Mouse (Mus musculus) midbrain, postnatal 0 days (tissue): ENCODE results near the gene Rph3a. TPM values are rescaled to one million over a fixed set of nuclear protein-coding genes. Genes with fewer than 3 reads are reported as not detected.
A peak's percentile ranks its signal among the peaks of the same experiment; 100 is the strongest.

Experiments
- ATAC-seq: fragments of 200-750 bp; cut with Nextera tagmentation; 2 replicates; pipeline ENCODE4 v1.8.0; 2017; ENCODE audit warnings: moderate number of reproducible peaks, mild to moderate bottlenecking, moderate TSS enrichment, moderate library complexity; ENCODE audit not compliant: low FRiP score
- DNase-seq: peaks from one replicate; pipeline ENCODE4 v3.0.0-alpha.2; 2015; ENCODE audit warnings: low spot score
- H3K27ac ChIP-seq: fragments of 300-500 bp; sonication (generic); 2 replicates; pipeline ENCODE4 v1.5.1; 2014; ENCODE audit warnings: low read depth, mild to moderate bottlenecking, low read length, mixed read lengths
- H3K27me3 ChIP-seq: fragments of 300-500 bp; sonication (generic); 2 replicates; pipeline ENCODE4 v1.6.1; 2014; ENCODE audit warnings: low read length, control low read depth, mixed read lengths; ENCODE audit not compliant: insufficient read depth
- H3K36me3 ChIP-seq: fragments of 300-500 bp; sonication (generic); 2 replicates; pipeline ENCODE4 v1.6.1; 2014; ENCODE audit warnings: low read length, control low read depth, mixed read lengths; ENCODE audit not compliant: insufficient read depth
- H3K4me1 ChIP-seq: fragments of 300-500 bp; sonication (generic); 2 replicates; pipeline ENCODE4 v1.6.1; 2014; ENCODE audit warnings: mild to moderate bottlenecking, control low read depth, antibody characterized with exemption, low read length, mixed read lengths; ENCODE audit not compliant: insufficient read depth
- H3K4me2 ChIP-seq: fragments of 300-500 bp; sonication (generic); 2 replicates; pipeline ENCODE4 v1.6.1; 2014; ENCODE audit warnings: low read depth, mild to moderate bottlenecking, low read length, mixed read lengths; ENCODE audit not compliant: poor library complexity, severe bottlenecking
- H3K4me3 ChIP-seq: fragments of 300-500 bp; sonication (generic); 2 replicates; pipeline ENCODE4 v1.5.1; 2014; ENCODE audit warnings: low read depth, mild to moderate bottlenecking, low read length, moderate library complexity
- H3K9ac ChIP-seq: fragments of 300-500 bp; sonication (generic); replicated peaks from 2 replicates; pipeline ENCODE4 v1.6.1; 2014; ENCODE audit warnings: mild to moderate bottlenecking, low read length, moderate library complexity, mixed read lengths; ENCODE audit not compliant: poor library complexity, severe bottlenecking
- H3K9me3 ChIP-seq: fragments of 300-500 bp; sonication (generic); 2 replicates; pipeline ENCODE4 v1.6.1; 2016; ENCODE audit warnings: low read length, control low read depth
- CTCF ChIP-seq: IDR thresholded peaks from 2 replicates; pipeline ENCODE4 v1.5.1; 2016; ENCODE audit warnings: antibody characterized with exemption, mild to moderate bottlenecking
- WGBS: fragments of 180-500 bp; shearing (Covaris S2); extraction: QIAGEN DNeasy Blood & Tissue Kit; methylation state at CpG from one replicate; pipeline ENCODE4 v1.1.7; 2014; 5-methylcytosine and 5-hydroxymethylcytosine counted together
- polyA plus RNA-seq: library from polyadenylated mRNA; unstranded; fragments of >200 nt; fragmentation: Nextera tagmentation; extraction: Ambion mirVana; gene quantifications from 2 replicates; pipeline ENCODE4 v1.2.1, GENCODE M21; 2015
- total RNA-seq: library from RNA; depleted of rRNA; stranded (reverse); fragments of >200 nt; gene quantifications from 2 replicates; pipeline ENCODE4 v1.2.3, GENCODE M21; 2014

Rph3a gene
- total and polyA plus RNA-seq, 2 experiments from 2014 or later, result 35.5 to 44.6 TPM

GRCm38 (mm10) chr5:121008411-121009239, 1.3 kb downstream of the Rph3a start:
- Histone ChIP-seq H3K4me2 (peak overlapping the region; percentile 72), H3K4me1 (peaks cover 14% of the 10 kb centered on the region; the same call in 1 of the 2 replicates), H3K9ac (peak overlapping the region; percentile 57), H3K27me3 (no peaks in the 10 kb centered on the region), H3K4me3 (peak overlapping the region; percentile 46), H3K9me3 (no peaks in the 10 kb centered on the region), H3K36me3 (no peaks in the 10 kb centered on the region), H3K27ac (peak overlapping the region; percentile 62; the same call in 1 of the 2 replicates)
- peak; percentile 62 for DNase-seq
- 9% methylated on average over 15 of the region's 15 CpGs for WGBS
- no peak for TF ChIP-seq CTCF
- ATAC-seq, result no peak; the same call in 1 of the 2 replicates

- no peak for DNase-seq
- peaks cover 15% of the 10 kb centered on the region; the same call in 1 of the 2 replicates for H3K4me1 ChIP-seq
- H3K27ac ChIP-seq, result no peak overlapping the region
- no peak for ATAC-seq
- no peaks in the 10 kb centered on the region for H3K27me3 ChIP-seq
- H3K9ac ChIP-seq, result peak overlapping the region; percentile 57; the same call in 1 of the 2 replicates
- H3K36me3 ChIP-seq, result no peaks in the 10 kb centered on the region
- H3K9me3 ChIP-seq, result no peaks in the 10 kb centered on the region
- TF ChIP-seq CTCF, result no peak
- 63% methylated on average over 3 of the region's 3 CpGs for WGBS
- peak overlapping the region; percentile 72 for H3K4me2 ChIP-seq
- peak overlapping the region; percentile 46; the same call in 1 of the 2 replicates for H3K4me3 ChIP-seq
These were observed 2.3 kb downstream of the Rph3a start for GRCm38 (mm10) chr5:121007563-121007962.

DNA sequence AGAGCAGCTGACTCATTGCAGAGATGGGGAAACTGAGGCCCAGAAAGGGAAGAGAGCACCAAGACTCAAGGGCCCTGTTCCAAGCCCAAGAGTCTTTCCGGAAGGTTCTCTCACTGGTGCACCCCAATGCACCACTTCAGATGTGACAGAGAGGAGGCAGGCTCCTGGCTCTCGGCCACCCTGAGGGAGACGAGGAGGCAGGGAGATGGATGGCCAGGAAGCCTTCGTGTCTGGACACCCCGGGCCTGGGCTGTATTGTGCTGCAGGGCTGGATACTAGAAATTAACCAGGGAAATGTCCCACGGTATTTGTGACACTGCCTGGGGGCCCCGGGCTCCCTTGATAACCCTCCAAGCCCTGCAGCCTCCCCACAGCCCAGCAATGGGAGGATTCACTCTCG, 2.8 kb downstream of the Rph3a start:
- whole genome bisulfite sequencing, result 80% methylated on average over 8 of the region's 8 CpGs
- Histone ChIP-seq H3K27me3 (no peaks in the 10 kb centered on the region), H3K4me1 (peaks cover 15% of the 10 kb centered on the region; the same call in 1 of the 2 replicates), H3K36me3 (no peaks in the 10 kb centered on the region), H3K27ac (no peak overlapping the region), H3K4me3 (no peak overlapping the region), H3K4me2 (peak overlapping the region; percentile 72), H3K9me3 (no peaks in the 10 kb centered on the region), H3K9ac (no peak overlapping the region)
- DNase-seq, result no peak
- no peak for ATAC-seq
- TF ChIP-seq CTCF, result no peak

GRCm38 (mm10) chr5:121006176-121006575, 3.7 kb downstream of the Rph3a start:
- peaks cover 15% of the 10 kb centered on the region; the same call in 1 of the 2 replicates for H3K4me1 ChIP-seq
- 72% methylated on average over 2 of the region's 4 CpGs for whole genome bisulfite sequencing
- no peaks in the 10 kb centered on the region for H3K9me3 ChIP-seq
- no peak overlapping the region for H3K4me3 ChIP-seq
- DNase-seq, result no peak
- ATAC-seq, result no peak
- no peak overlapping the region for H3K9ac ChIP-seq
- H3K27ac ChIP-seq, result no peak overlapping the region
- H3K27me3 ChIP-seq, result no peaks in the 10 kb centered on the region
- no peak overlapping the region for H3K4me2 ChIP-seq
- TF ChIP-seq CTCF, result no peak
- no peaks in the 10 kb centered on the region for H3K36me3 ChIP-seq

DNA sequence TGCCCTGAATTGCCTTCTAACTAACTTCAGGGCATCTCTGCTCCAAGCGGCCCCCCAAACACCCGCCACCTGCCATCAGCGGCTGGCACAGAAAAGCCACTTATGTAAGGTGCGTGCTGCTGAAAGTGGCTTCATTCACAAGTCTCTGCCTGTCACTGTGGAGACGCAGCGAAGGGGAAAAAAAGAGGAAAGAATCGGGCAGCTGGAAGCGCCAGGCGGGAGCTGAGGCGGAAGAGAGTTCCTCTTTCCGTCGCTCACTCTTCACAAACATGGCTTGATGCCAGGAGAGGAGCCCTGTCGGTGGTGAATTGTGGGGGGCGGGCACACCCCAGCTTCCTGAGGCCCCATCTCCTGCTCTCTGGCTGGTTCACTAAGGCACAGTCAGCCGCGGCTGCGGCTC, 6.1 kb downstream of the Rph3a start:
- ATAC-seq (no peak), DNase-seq (peak; percentile 80)
- Histone ChIP-seq H3K27me3 (no peaks in the 10 kb centered on the region), H3K4me1 (peaks cover 15% of the 10 kb centered on the region; the same call in 1 of the 2 replicates), H3K9ac (peak overlapping the region; percentile 46), H3K4me2 (peak overlapping the region; percentile 38), H3K4me3 (peak overlapping the region; percentile 1; the same call in 1 of the 2 replicates), H3K9me3 (no peaks in the 10 kb centered on the region), H3K27ac (no peak overlapping the region), H3K36me3 (no peaks in the 10 kb centered on the region)
- no peak for TF ChIP-seq CTCF
- 11% methylated on average over 17 of the region's 17 CpGs for WGBS

GRCm38 (mm10) chr5:120999573-120999972, 10.3 kb downstream of the Rph3a start:
- no peak overlapping the region for H3K9ac ChIP-seq
- H3K9me3 ChIP-seq, result no peaks in the 10 kb centered on the region
- ATAC-seq (no peak), DNase-seq (no peak)
- H3K27me3 ChIP-seq, result no peaks in the 10 kb centered on the region
- no peak overlapping the region for H3K27ac ChIP-seq
- H3K4me3 ChIP-seq, result no peak overlapping the region
- H3K36me3 ChIP-seq, result no peaks in the 10 kb centered on the region
- WGBS, result 36% methylated on average over 12 of the region's 12 CpGs
- peaks cover 8% of the 10 kb centered on the region; the same call in 1 of the 2 replicates for H3K4me1 ChIP-seq
- H3K4me2 ChIP-seq, result no peak overlapping the region
- TF ChIP-seq CTCF, result peak; percentile 51
